Mouse (Mus musculus): ENCODE results near the gene Gpr15. TPM values are rescaled to one million over a fixed set of nuclear protein-coding genes. Genes with fewer than 3 reads are reported as not detected.
A peak's percentile ranks its signal among the peaks of the same experiment; 100 is the strongest.

Gene Gpr15
- polyA plus RNA-seq, 1 experiment: 0.31 TPM

DNA sequence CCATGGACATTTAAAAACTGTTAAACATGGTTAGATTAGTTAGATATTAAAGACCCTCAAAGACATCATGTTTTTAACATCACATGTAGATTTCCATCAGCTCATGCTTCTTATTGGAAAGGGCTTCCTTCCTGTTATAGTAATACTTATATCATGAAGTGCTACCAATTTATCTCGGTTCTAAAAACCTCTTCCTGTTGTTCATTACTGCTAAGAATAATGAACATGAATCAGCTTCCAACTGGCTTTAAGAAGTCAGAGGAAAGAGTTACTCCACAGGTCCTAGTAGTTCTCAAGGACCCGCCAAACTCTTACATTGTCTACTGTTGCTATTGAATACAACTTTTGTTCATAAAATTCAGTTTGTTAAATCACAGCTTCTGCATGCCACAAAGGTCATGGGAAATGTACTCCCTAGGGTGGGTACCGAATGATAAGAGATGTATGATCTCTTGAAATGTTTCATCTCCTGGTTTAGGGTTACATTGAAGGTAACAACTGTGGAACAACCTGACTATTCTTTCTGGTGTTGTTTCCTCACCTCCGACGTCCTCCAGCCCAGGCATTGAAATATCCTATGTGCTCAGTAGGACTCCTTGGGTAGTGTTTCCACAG is 29.2 kb downstream of the Gpr15 start:
- Histone ChIP-seq H3K4me1 (ENCODE audit: control insufficient read depth, insufficient read depth, low read length) (no peaks in the 10 kb centered on the region), H3K4me3 (replicated peaks; ENCODE audit: extremely low read depth, low read depth, low read length) (no peak overlapping the region)
- DNase-seq: no peak
- WGBS: 66% methylated on average over 5 of the region's 5 CpGs
- no peak for TF ChIP-seq POLR2A (IDR thresholded peaks at IDR 0.05; ENCODE audit: borderline replicate concordance, extremely low read depth, low read depth, low read length)
- TF ChIP-seq CTCF (IDR thresholded peaks at IDR 0.05; ENCODE audit: insufficient read depth, low read length): no peak

DNA sequence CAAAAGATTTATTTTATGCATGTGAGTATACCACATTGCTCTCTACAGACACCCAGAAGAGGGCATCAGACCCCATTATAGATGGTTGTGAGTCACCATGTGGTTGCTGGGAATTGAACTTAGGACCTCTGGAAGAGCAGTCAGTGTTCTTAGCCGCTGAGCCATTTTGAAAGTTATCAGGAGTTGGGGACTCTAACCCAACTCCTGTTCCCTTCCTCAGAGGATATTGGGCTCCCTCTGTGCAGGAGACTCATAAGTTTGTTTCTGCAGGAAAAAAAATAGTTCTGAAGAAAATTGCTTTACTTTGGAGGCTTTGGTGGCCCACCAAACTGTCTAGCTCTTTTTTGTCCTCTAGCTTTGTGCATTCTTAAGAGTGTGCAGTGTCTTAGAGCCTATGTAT is 30.3 kb downstream of the Gpr15 start:
- Histone ChIP-seq H3K4me3 (replicated peaks; ENCODE audit: extremely low read depth, low read depth, low read length) (no peak overlapping the region), H3K4me1 (ENCODE audit: control insufficient read depth, insufficient read depth, low read length) (no peaks in the 10 kb centered on the region)
- 97% methylated on average over 1 of the region's 1 CpGs for WGBS
- DNase-seq: no peak
- no peak for TF ChIP-seq POLR2A (IDR thresholded peaks at IDR 0.05; ENCODE audit: borderline replicate concordance, extremely low read depth, low read depth, low read length)
- no peak for TF ChIP-seq CTCF (IDR thresholded peaks at IDR 0.05; ENCODE audit: insufficient read depth, low read length)

DNA sequence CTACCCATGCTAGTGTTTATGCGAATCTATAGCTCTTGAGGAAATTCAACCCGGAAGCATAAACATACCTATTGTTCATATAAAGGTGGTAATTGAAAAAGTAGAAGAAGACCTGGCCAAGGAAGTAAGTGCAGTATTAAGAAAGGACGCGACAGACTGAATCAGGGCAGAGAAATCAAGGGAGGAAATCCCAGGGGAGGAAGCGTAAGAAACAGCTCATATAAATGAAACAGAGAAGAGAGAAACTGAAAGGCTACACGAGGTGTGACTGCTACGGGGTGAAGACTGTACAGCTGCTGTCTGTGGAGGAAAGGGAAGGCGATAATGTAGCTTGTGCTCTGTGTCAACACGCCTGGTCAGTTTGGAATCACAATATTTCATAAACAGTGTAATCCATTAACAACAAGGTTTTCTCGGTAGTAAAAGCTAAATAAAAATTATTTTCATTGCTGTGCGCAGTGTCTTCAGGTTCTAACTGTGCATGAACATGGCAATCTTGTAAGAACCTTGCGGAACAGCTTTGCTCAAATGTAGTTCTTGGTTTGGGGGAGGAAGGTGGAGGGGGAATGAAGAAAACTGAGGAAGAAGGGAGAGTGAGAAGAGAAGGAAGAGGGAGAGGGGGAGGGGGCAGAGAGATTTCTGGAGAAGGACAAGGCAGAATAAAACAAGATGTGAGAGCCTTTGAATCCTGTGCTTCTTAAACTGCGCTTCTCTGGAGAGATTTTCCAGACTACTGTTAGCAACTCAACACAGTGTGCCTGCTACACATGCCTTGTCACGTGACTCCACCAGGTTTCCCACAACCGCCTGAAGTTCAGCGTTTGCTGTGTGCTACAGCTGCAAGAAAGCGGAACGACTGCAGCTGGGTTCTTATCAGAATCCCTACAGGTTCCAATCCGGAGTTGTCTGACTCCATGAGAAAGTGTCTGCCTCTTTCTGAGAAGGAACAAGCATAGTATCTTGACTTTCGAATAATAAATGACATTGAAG is 33.0 kb downstream of the Gpr15 start:
- Histone ChIP-seq H3K4me1 (ENCODE audit: control insufficient read depth, insufficient read depth, low read length) (no peaks in the 10 kb centered on the region), H3K4me3 (replicated peaks; ENCODE audit: extremely low read depth, low read depth, low read length) (peak overlapping the region; percentile 32)
- no peak for DNase-seq
- WGBS: 55% methylated on average over 20 of the region's 20 CpGs
- no peak for TF ChIP-seq CTCF (IDR thresholded peaks at IDR 0.05; ENCODE audit: insufficient read depth, low read length)
- TF ChIP-seq POLR2A (IDR thresholded peaks at IDR 0.05; ENCODE audit: borderline replicate concordance, extremely low read depth, low read depth, low read length): no peak

DNA sequence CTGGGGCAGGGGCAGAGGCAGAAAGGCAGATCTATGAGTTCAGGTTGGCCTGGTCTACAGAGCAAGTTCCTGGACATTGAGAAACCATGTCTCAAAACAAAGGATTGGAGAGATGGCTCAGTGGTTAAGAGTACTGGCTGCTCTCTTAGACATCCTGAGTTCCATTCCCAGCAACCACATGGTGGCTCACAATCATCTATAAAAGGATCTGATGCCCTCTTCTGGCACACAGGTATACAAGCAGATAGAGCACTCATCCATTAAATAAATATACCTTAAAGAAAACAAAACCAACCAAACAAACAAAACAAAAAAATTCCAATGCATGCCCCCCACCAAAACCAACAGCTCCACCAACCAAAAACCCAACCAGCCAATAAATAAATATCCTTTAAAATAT is 34.3 kb downstream of the Gpr15 start:
- DNase-seq: no peak
- TF ChIP-seq CTCF (IDR thresholded peaks at IDR 0.05; ENCODE audit: insufficient read depth, low read length): no peak
- Histone ChIP-seq H3K4me3 (replicated peaks; ENCODE audit: extremely low read depth, low read depth, low read length) (no peak overlapping the region), H3K4me1 (ENCODE audit: control insufficient read depth, insufficient read depth, low read length) (no peaks in the 10 kb centered on the region)

DNA sequence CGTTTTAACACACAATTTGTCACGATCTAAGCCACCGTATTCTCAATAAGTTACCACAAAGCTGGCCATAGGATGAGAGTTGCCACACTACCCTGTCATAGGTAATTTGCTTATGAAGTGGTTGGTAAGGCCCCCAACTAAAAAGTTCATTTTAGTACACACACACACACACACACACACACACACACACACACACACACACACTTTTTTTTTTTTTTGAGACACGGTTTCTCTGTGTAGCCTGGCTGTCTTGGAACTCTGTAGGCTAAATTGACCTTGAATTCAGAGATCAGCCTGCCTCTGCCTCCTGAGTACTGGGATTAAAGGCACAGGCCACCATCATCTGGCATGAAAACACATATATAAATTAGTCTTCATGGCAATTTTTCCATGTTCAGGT is 35.0 kb downstream of the Gpr15 start:
- WGBS: 90% methylated on average over 4 of the region's 4 CpGs
- Histone ChIP-seq H3K4me1 (ENCODE audit: control insufficient read depth, insufficient read depth, low read length) (no peaks in the 10 kb centered on the region), H3K4me3 (replicated peaks; ENCODE audit: extremely low read depth, low read depth, low read length) (no peak overlapping the region)
- TF ChIP-seq POLR2A (IDR thresholded peaks at IDR 0.05; ENCODE audit: borderline replicate concordance, extremely low read depth, low read depth, low read length): no peak
- DNase-seq: no peak

DNA sequence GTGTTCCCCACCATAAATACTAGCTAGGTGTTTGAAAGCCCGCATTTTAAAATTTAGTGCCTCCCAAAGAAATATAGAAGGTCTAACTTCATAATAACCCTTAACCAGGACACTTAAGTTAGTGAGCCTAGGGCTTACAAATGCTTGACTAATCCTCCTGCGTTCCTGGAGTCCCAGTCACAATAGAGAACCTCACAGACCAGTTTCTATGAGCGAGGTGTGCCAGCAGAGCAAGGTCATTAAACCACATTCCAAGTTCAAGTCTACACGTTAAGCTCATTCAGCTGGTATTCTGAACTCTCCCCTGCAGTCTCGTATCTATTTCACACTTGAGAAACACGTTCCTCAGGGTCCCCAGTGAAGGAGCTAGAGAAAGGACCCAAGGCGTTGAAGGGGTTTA is 36.0 kb downstream of the Gpr15 start:
- Histone ChIP-seq H3K4me3 (replicated peaks; ENCODE audit: extremely low read depth, low read depth, low read length) (no peak overlapping the region), H3K4me1 (ENCODE audit: control insufficient read depth, insufficient read depth, low read length) (no peaks in the 10 kb centered on the region)
- no peak for DNase-seq
- WGBS: 72% methylated on average over 7 of the region's 7 CpGs
- TF ChIP-seq POLR2A (IDR thresholded peaks at IDR 0.05; ENCODE audit: borderline replicate concordance, extremely low read depth, low read depth, low read length) (no peak), CTCF (IDR thresholded peaks at IDR 0.05; ENCODE audit: insufficient read depth, low read length) (no peak)

DNA sequence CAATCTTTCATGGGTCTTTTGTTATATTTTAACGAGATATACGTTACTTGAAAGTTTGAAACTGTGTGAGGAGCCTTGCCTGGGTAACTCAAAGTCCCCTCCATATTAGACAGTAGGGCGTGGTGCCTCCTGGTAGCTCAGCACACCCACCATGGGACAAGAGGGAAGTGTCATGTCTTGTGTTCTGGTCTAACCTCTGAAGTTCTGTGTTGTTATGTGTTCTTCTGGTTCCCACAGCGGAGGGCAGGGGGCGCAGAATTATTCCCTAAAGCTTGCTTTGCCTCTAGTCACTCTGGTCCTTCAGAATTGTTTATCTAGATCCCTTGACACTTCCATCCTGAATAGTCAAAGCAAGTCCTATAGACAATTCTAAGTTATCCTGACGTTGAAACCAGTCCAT is 36.8 kb downstream of the Gpr15 start:
- no peak for DNase-seq
- no peak overlapping the region for H3K4me3 ChIP-seq (replicated peaks; ENCODE audit: extremely low read depth, low read depth, low read length)
- no peaks in the 10 kb centered on the region for H3K4me1 ChIP-seq (ENCODE audit: control insufficient read depth, insufficient read depth, low read length)
- WGBS: 92% methylated on average over 6 of the region's 6 CpGs
- no peak for TF ChIP-seq CTCF (IDR thresholded peaks at IDR 0.05; ENCODE audit: insufficient read depth, low read length)
- no peak for TF ChIP-seq POLR2A (IDR thresholded peaks at IDR 0.05; ENCODE audit: borderline replicate concordance, extremely low read depth, low read depth, low read length)

DNA sequence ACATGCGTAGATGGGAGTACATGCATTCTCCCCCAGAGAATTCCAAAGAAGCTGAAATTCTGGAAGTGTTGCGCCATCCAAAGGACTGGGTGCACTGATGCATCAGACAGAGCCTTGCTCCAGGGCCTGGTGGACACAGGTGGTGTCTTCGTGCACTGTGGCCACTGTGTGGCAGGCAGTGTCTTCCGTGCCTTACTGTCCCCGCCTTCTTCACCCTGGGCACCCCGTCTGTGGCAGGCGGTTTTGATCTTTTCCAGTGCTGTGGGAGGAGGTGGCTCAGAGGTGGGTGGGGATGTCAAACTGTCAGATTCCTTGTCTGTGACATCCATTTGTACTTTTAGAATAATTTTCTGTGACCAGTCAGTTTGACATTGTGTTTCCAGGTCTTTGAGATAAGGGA is 40.2 kb downstream of the Gpr15 start:
- DNase-seq: no peak
- no peaks in the 10 kb centered on the region for H3K4me1 ChIP-seq (ENCODE audit: control insufficient read depth, insufficient read depth, low read length)
- 67% methylated on average over 7 of the region's 7 CpGs for WGBS
- no peak overlapping the region for H3K4me3 ChIP-seq (replicated peaks; ENCODE audit: extremely low read depth, low read depth, low read length)
- TF ChIP-seq POLR2A (IDR thresholded peaks at IDR 0.05; ENCODE audit: borderline replicate concordance, extremely low read depth, low read depth, low read length): no peak
- TF ChIP-seq CTCF (IDR thresholded peaks at IDR 0.05; ENCODE audit: insufficient read depth, low read length): no peak

DNA sequence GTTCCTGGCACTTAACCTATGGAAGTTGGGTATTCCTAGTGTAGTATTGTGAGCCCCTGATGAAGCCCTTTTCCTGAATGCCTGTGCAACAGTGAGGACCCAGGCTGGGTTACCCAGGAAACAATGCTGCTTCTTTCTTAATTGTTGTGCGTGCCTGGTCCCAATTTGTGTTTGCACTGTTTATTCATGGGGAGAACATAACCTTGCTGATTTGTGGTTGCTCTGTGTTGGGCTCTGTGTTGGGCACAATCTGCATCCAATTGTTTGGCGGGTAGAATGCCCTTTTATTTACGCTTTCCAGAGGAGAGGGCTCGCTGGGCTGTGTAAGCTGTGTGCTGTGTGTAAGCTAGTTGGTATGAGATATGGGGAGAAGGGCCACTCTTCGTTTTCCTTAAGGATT is 41.4 kb downstream of the Gpr15 start:
- TF ChIP-seq POLR2A (IDR thresholded peaks at IDR 0.05; ENCODE audit: borderline replicate concordance, extremely low read depth, low read depth, low read length): no peak
- no peak for TF ChIP-seq CTCF (IDR thresholded peaks at IDR 0.05; ENCODE audit: insufficient read depth, low read length)
- WGBS: 86% methylated on average over 5 of the region's 5 CpGs
- Histone ChIP-seq H3K4me1 (ENCODE audit: control insufficient read depth, insufficient read depth, low read length) (no peaks in the 10 kb centered on the region), H3K4me3 (replicated peaks; ENCODE audit: extremely low read depth, low read depth, low read length) (no peak overlapping the region)
- DNase-seq: no peak

DNA sequence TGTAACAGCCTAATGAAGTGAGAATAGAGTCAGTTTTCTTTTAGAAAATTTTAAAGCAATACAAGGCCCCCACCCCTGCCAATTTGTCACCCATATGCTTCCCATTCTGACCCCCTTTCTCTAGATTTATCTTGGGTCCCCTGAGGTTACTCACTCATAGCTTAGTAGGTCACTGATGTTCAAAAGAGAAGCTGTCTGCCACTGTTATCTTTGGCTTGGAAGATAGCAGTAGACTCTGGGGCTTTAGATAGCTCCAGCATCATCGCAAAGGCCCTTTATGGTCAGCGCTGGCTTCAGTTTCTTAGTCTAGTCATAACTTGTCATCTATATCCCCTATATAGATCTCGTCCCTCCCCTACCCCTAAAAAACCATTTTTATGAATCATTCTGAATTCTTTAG is 42.2 kb downstream of the Gpr15 start:
- TF ChIP-seq POLR2A (IDR thresholded peaks at IDR 0.05; ENCODE audit: borderline replicate concordance, extremely low read depth, low read depth, low read length): no peak
- TF ChIP-seq CTCF (IDR thresholded peaks at IDR 0.05; ENCODE audit: insufficient read depth, low read length): no peak

More for the DNA sequence above, 42.2 kb downstream of the Gpr15 start:
- 85% methylated on average over 3 of the region's 3 CpGs for WGBS
- H3K4me3 ChIP-seq (replicated peaks; ENCODE audit: extremely low read depth, low read depth, low read length): no peak overlapping the region
- no peaks in the 10 kb centered on the region for H3K4me1 ChIP-seq (ENCODE audit: control insufficient read depth, insufficient read depth, low read length)
- no peak for DNase-seq
